Mouse (Mus musculus) activated CD4-positive, CD25-positive, alpha-beta regulatory T cell, adult 4 months (primary cell): Measurements from ENCODE around the gene Hsf3. TPM values are rescaled to one million over a fixed set of nuclear protein-coding genes. Genes with fewer than 3 reads are reported as not detected.
"Not testable (repeated sequence)": the region's sequence is repeated elsewhere in the genome, so short reads cannot be mapped to it uniquely, and the experiment has no call there.

Experiments used
- ATAC-seq: one replicate; pipeline ENCODE4 v1.8.0; 2017
- polyA plus RNA-seq, 2 experiments: library from polyadenylated mRNA; unstranded; fragments of 100-300 nt; shearing (Covaris generic); gene quantifications; one replicate each; pipeline ENCODE4 v1.2.1; 2017

Gene Hsf3
- polyA plus RNA-seq: not detected

GRCm38 (mm10) chrX:96456201-96456963, at the start of gene Hsf3:
Gene Hsf3 (minus strand): TSS chrX:96456294.
- ATAC-seq: no peak

GRCm38 (mm10) chrX:96501580-96501979, 45.5 kb upstream of the Hsf3 start:
- ATAC-seq: no peak

GRCm38 (mm10) chrX:96455149-96455548, 945 bp downstream of the Hsf3 start, which contains the start of gene Heph:
Gene Heph (plus strand): TSS chrX:96455359.
- ATAC-seq: no peak

GRCm38 (mm10) chrX:96419383-96419782, 36.7 kb downstream of the Hsf3 start:
- ATAC-seq: no peak

- no peak for ATAC-seq
Measured at GRCm38 (mm10) chrX:96417733-96418132, 38.4 kb downstream of the Hsf3 start.

- ATAC-seq: no peak
Measured at GRCm38 (mm10) chrX:96416970-96417369, 39.1 kb downstream of the Hsf3 start.

GRCm38 (mm10) chrX:96415351-96415750, 40.7 kb downstream of the Hsf3 start:
- ATAC-seq: not testable (repeated sequence)

GRCm38 (mm10) chrX:96339108-96339507, 117.0 kb downstream of the Hsf3 start:
- no peak for ATAC-seq

- ATAC-seq: no peak
Measured at GRCm38 (mm10) chrX:96329764-96330163, 126.3 kb downstream of the Hsf3 start.

GRCm38 (mm10) chrX:96293338-96293737, 162.8 kb downstream of the Hsf3 start, which contains the start of gene Vsig4:
Gene Vsig4 (minus strand): TSS chrX:96293438.
- no peak for ATAC-seq

GRCm38 (mm10) chrX:96256509-96256908, 199.6 kb downstream of the Hsf3 start:
- ATAC-seq: no peak

Other genes with a start within 250 kb of the Hsf3 start
- not detected for gene Vsig4, start 162.9 kb downstream of the Hsf3 start, polyA plus RNA-seq
- not detected for gene Heph, start 935 bp downstream of the Hsf3 start, polyA plus RNA-seq